Mouse (Mus musculus) myocyte (in vitro differentiated cells): ENCODE measurements at regions not wholly inside any gene's neighbourhood (a gene's known extent, or its start where the extent isn't known, plus 50 kb on each side); places are given as distances from the start of the nearest gene placed in this dataset.
A peak's percentile ranks its signal among the peaks of the same experiment; 100 is the strongest.

Source experiments
- H3K27me3 ChIP-seq: one replicate; pipeline ENCODE4 v1.6.1; 2011; ENCODE audit not compliant: control insufficient read depth, insufficient read depth, insufficient read length
- H3K36me3 ChIP-seq: one replicate; pipeline ENCODE4 v1.6.1; 2011; ENCODE audit not compliant: control insufficient read depth, insufficient read depth
- H3K4me2 ChIP-seq: one replicate; pipeline ENCODE4 v1.6.1; 2011; ENCODE audit warnings: low read depth, control low read depth
- H3K4me3 ChIP-seq: one replicate; pipeline ENCODE4 v1.5.1; 2011; ENCODE audit warnings: mild to moderate bottlenecking, control low read depth, moderate library complexity
- H3K79me2 ChIP-seq: one replicate; pipeline ENCODE4 v1.6.1; 2011; ENCODE audit not compliant: control insufficient read depth, insufficient read depth
- H3ac ChIP-seq: one replicate; pipeline ENCODE4 v1.6.1; 2011; ENCODE audit not compliant: control insufficient read depth, insufficient read length
- CEBPB ChIP-seq: IDR thresholded peaks from 2 replicates; pipeline ENCODE4 v1.6.1; 2011; ENCODE audit warnings: mild to moderate bottlenecking, moderate library complexity; ENCODE audit not compliant: poor library complexity, insufficient read depth, severe bottlenecking
- E2F4 ChIP-seq: IDR thresholded peaks from one replicate; pipeline ENCODE4 v1.6.1; 2011; ENCODE audit warnings: mild to moderate bottlenecking, control low read depth, moderate library complexity; ENCODE audit not compliant: insufficient read depth
- MAX ChIP-seq: IDR thresholded peaks from one replicate; pipeline ENCODE4 v1.6.1; 2011; ENCODE audit warnings: low read depth, mild to moderate bottlenecking, control low read depth
- MYOD1 ChIP-seq, 3 experiments: IDR thresholded peaks; one replicate each; pipeline ENCODE4 v1.6.1; 2011; ENCODE audit warnings: control low read depth in 2 of 3, low read depth in 2 of 3, mild to moderate bottlenecking in 2 of 3, moderate library complexity in 1 of 3; ENCODE audit not compliant: insufficient read length in 2 of 3, control insufficient read depth in 1 of 3
- MYOG ChIP-seq, 3 experiments: IDR thresholded peaks; one replicate each; pipeline ENCODE4 v1.6.1; 2011; ENCODE audit warnings: control low read depth in 2 of 3, low read depth in 2 of 3, mild to moderate bottlenecking in 2 of 3; ENCODE audit not compliant: insufficient read length in 2 of 3, control insufficient read depth in 1 of 3, insufficient read depth in 1 of 3
- POLR2A ChIP-seq: IDR thresholded peaks from one replicate; pipeline ENCODE4 v1.6.1; 2011; ENCODE audit warnings: low read depth, mild to moderate bottlenecking, control low read depth, moderate library complexity; ENCODE audit not compliant: insufficient read length
- POLR2AphosphoS2 ChIP-seq: IDR thresholded peaks from one replicate; pipeline ENCODE4 v1.6.1; 2011; ENCODE audit warnings: low read depth, control low read depth; ENCODE audit not compliant: insufficient read length
- REST ChIP-seq: IDR thresholded peaks from one replicate; pipeline ENCODE4 v1.6.1; 2011; ENCODE audit warnings: mild to moderate bottlenecking, control low read depth, moderate library complexity; ENCODE audit not compliant: insufficient read depth, insufficient read length
- SRF ChIP-seq: IDR thresholded peaks from one replicate; pipeline ENCODE4 v1.6.1; 2011; ENCODE audit warnings: low read depth; ENCODE audit not compliant: control insufficient read depth, insufficient read length
- TCF12 ChIP-seq: IDR thresholded peaks from one replicate; pipeline ENCODE4 v1.6.1; 2011; ENCODE audit warnings: mild to moderate bottlenecking, control low read depth; ENCODE audit not compliant: poor library complexity, insufficient read depth, severe bottlenecking
- TCF3 ChIP-seq: IDR thresholded peaks from one replicate; pipeline ENCODE4 v1.6.1; 2011; ENCODE audit warnings: low read depth, control low read depth; ENCODE audit not compliant: insufficient read length
- USF1 ChIP-seq: IDR thresholded peaks from one replicate; pipeline ENCODE4 v1.6.1; 2011; ENCODE audit warnings: low read depth, mild to moderate bottlenecking, control low read depth, moderate library complexity

DNA sequence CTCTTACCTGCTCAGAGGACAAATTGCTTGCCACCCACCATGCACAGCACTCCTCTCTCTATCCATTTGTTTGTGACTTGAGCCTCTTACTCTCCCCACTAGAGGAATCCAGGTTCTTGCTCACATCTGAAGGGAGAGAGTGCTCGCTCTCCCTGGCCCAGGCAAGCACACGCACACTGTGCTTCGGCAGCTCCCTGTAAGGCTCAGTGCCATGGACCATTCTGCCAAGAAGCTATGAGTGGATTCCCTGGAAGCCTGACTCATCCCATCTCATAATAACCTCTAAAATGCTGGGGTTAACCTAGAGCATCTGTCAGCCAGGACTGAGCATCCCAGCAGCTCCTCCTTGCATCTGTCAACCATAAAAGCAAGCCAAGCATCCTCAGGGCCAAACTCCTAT lies 94.3 kb upstream of the Rbpj start:
- H3K36me3 ChIP-seq: no peaks in the 10 kb centered on the region
- TF ChIP-seq SRF (no peak), MYOD1 (IDR thresholded peaks at IDR 0.05; ENCODE audit: control insufficient read depth in 1 of 3, insufficient read length in 2 of 3, low read depth in 2 of 3) (peak in 1 of 3 experiments; percentile 18), E2F4 (no peak), MYOG (IDR thresholded peaks at IDR 0.05; ENCODE audit: control insufficient read depth in 1 of 3, insufficient read depth in 1 of 3, insufficient read length in 2 of 3, low read depth in 2 of 3) (no peak), USF1 (no peak)
- no peak overlapping the region for H3K4me2 ChIP-seq
- no peak overlapping the region for H3ac ChIP-seq
- no peaks in the 10 kb centered on the region for H3K27me3 ChIP-seq
- H3K79me2 ChIP-seq: no peaks in the 10 kb centered on the region
- no peak overlapping the region for H3K4me3 ChIP-seq

GRCm38 (mm10) chr5:53373315-53373714 lies 92.6 kb upstream of the Rbpj start:
- TF ChIP-seq MYOD1 (IDR thresholded peaks at IDR 0.05; ENCODE audit: control insufficient read depth in 1 of 3, insufficient read length in 2 of 3, low read depth in 2 of 3) (no peak), USF1 (no peak), MAX (no peak), CEBPB (no peak), POLR2A (no peak), TCF12 (no peak), SRF (no peak), E2F4 (no peak), TCF3 (no peak), MYOG (IDR thresholded peaks at IDR 0.05; ENCODE audit: control insufficient read depth in 1 of 3, insufficient read depth in 1 of 3, insufficient read length in 2 of 3, low read depth in 2 of 3) (no peak), POLR2AphosphoS2 (no peak), REST (no peak)
- Histone ChIP-seq H3K79me2 (no peaks in the 10 kb centered on the region), H3K27me3 (no peaks in the 10 kb centered on the region), H3ac (no peak overlapping the region), H3K4me2 (no peak overlapping the region), H3K4me3 (no peak overlapping the region), H3K36me3 (no peaks in the 10 kb centered on the region)

GRCm38 (mm10) chr5:53376856-53377255 lies 89.1 kb upstream of the Rbpj start:
- TF ChIP-seq SRF (no peak), REST (no peak), MYOG (IDR thresholded peaks at IDR 0.05; ENCODE audit: control insufficient read depth in 1 of 3, insufficient read depth in 1 of 3, insufficient read length in 2 of 3, low read depth in 2 of 3) (no peak)
- H3K36me3 ChIP-seq: no peaks in the 10 kb centered on the region
- no peak overlapping the region for H3K4me2 ChIP-seq
- no peaks in the 10 kb centered on the region for H3K79me2 ChIP-seq
- no peak overlapping the region for H3ac ChIP-seq
- H3K27me3 ChIP-seq: no peaks in the 10 kb centered on the region
- no peak overlapping the region for H3K4me3 ChIP-seq

- Histone ChIP-seq H3K4me3 (no peak overlapping the region), H3K79me2 (no peaks in the 10 kb centered on the region), H3K4me2 (no peak overlapping the region), H3K36me3 (no peaks in the 10 kb centered on the region), H3ac (no peak overlapping the region), H3K27me3 (no peaks in the 10 kb centered on the region)
- TF ChIP-seq CEBPB: no peak
- TF ChIP-seq MYOD1 (IDR thresholded peaks at IDR 0.05; ENCODE audit: control insufficient read depth in 1 of 3, insufficient read length in 2 of 3, low read depth in 2 of 3): peak in 1 of 3 experiments; percentile 7
Observed at GRCm38 (mm10) chr5:53377698-53378097, 88.3 kb upstream of the Rbpj start.

DNA sequence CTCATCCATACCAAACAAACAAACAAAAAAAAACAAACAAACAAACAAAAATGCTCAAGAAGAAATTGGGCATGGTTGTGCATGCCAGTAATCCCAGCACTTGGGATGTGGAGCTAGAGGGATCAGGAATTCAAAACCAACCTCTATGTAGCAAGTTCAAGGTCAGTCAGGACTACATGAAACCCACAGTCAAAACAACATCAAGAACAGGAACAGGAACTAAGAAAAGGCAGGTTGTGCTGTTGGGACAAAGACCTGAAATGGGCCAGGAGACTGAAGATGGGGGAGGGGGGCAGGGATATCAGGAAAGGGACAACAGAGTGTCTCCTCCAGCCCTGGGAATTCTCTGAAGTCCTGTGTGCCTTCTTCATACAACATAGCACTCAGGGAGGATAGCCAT lies 87.8 kb upstream of the Rbpj start:
- Histone ChIP-seq H3K4me2 (no peak overlapping the region), H3K79me2 (no peaks in the 10 kb centered on the region), H3K36me3 (no peaks in the 10 kb centered on the region), H3ac (no peak overlapping the region), H3K27me3 (no peaks in the 10 kb centered on the region), H3K4me3 (no peak overlapping the region)
- no peak for TF ChIP-seq REST

DNA sequence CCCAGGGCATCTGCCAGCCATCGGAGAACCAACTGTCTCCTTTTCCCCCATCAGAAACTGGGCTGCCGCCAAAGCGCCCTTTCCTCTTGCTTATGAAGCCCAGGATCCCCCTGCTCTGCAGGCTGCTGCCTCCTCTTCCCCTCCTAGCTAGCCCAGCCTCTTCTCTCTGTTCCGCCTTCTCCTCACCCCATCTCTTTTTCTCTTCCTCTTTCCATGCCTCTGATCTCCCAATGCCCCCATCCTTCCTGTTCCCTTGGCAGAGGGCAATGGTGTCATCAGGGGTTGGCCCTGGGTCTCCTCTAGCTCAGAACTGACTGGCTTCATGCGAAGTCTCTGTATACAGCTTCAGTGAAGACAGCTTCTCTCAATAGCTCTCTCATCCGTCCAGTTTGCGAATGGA lies 87.4 kb upstream of the Rbpj start:
- H3K4me2 ChIP-seq: no peak overlapping the region
- H3K79me2 ChIP-seq: no peaks in the 10 kb centered on the region
- H3K27me3 ChIP-seq: no peaks in the 10 kb centered on the region
- TF ChIP-seq E2F4 (no peak), SRF (no peak), MAX (no peak), REST (no peak), MYOD1 (IDR thresholded peaks at IDR 0.05; ENCODE audit: control insufficient read depth in 1 of 3, insufficient read length in 2 of 3, low read depth in 2 of 3) (no peak), USF1 (no peak), POLR2AphosphoS2 (no peak), TCF12 (no peak), CEBPB (no peak), POLR2A (no peak), MYOG (IDR thresholded peaks at IDR 0.05; ENCODE audit: control insufficient read depth in 1 of 3, insufficient read depth in 1 of 3, insufficient read length in 2 of 3, low read depth in 2 of 3) (no peak), TCF3 (no peak)
- H3K36me3 ChIP-seq: no peaks in the 10 kb centered on the region
- no peak overlapping the region for H3ac ChIP-seq
- no peak overlapping the region for H3K4me3 ChIP-seq
